In the genomic region with DNA sequence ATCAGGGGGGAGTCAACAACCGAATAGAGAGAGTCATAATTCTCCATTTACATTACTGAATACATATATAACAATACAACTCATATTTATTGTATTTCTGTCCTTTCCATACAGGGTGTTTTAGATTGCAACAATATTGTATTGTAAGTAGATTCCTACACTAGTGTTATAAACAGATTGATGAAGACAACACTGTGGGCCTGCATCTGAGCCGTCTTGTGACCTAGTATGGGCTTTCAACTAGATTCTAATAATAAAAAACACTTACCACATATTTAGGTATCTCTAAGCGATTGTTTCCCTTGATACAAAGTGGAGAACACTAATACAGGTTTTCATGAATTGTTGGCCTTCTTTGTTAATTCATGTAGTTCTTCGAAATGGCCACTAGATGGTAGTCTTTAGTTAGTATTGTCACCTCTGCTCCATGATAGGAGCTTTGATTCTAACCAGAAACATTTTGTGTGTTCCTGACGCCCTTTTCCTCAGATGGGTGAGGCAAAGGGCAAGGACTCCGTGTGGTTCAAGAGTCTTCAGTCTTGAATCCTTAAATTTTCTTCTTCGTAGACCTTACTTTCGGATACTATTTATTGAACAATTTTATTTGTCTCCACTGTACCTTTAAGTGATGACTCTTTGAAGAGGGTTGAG, we compare ENCODE assay signal across 8 mouse cellular contexts.
DNase-seq lines count a peak whose midpoint lies in the region; ATAC-seq and TF ChIP-seq lines count a peak whose summit lies in the region.

No protein-coding gene starts in this region.

- no peak for DNase-seq in cerebellum, postnatal 4 days (ENCODE audit: low spot score in 2 of 2)
- peak; percentile 80 for DNase-seq in embryo, embryonic 10 days (ENCODE audit: low spot score)
- DNase-seq in neural tube, embryonic 10.5 days (ENCODE audit: extremely low spot score, low spot score), result peak; percentile 10
- DNase-seq in urinary bladder, postnatal 25 days (ENCODE audit: low spot score), result no peak

- H3K4me3 ChIP-seq in E14TG2a.4 (replicated peaks; ENCODE audit: low read length), result no peak overlapping the region
- peak overlapping the region; percentile 48 for H3K4me3 ChIP-seq in heart, embryonic 16.5 days (ENCODE audit: low read length)
- H3K4me3 ChIP-seq in liver, embryonic 12.5 days, result peak overlapping the region; percentile 17; the same call in 1 of the 2 replicates

- peak; percentile 86 for ATAC-seq in cerebellum, adult (ENCODE audit: insufficient number of reproducible peaks, low FRiP score, low TSS enrichment)
- ATAC-seq in heart, embryonic 16.5 days (replicated peaks; ENCODE audit: extremely low read depth, insufficient read depth, low FRiP score), result peak; percentile 34; the same call in 1 of the 2 replicates
- ATAC-seq in liver, embryonic 12.5 days, result no peak

- peak; percentile 45 for TF ChIP-seq CTCF in E14TG2a.4 (conservative IDR thresholded peaks at IDR 0.05; ENCODE audit: low read length)

- no peaks in the 10 kb centered on the region for H3K36me3 ChIP-seq in E14TG2a.4 (ENCODE audit: insufficient read depth, low read length)
- H3K36me3 ChIP-seq in heart, embryonic 16.5 days (ENCODE audit: control insufficient read depth, insufficient read depth), result no peaks in the 10 kb centered on the region
- no peaks in the 10 kb centered on the region for H3K36me3 ChIP-seq in liver, embryonic 12.5 days

- H3K9me3 ChIP-seq in E14TG2a.4 (ENCODE audit: low read length), result peaks cover 11% of the 10 kb centered on the region; the same call in 1 of the 2 replicates
- H3K9me3 ChIP-seq in heart, embryonic 16.5 days (replicated peaks; ENCODE audit: control insufficient read depth, low read length), result no peaks in the 10 kb centered on the region
- H3K9me3 ChIP-seq in liver, embryonic 12.5 days (replicated peaks), result no peaks in the 10 kb centered on the region

- H3K9ac ChIP-seq in heart, embryonic 16.5 days (ENCODE audit: low read length), result peak overlapping the region; percentile 54
- no peak overlapping the region for H3K9ac ChIP-seq in liver, embryonic 12.5 days

- peak overlapping the region; percentile 78 for H3K4me2 ChIP-seq in heart, embryonic 16.5 days (ENCODE audit: low read depth, low read length)
- peak overlapping the region; percentile 50 for H3K4me2 ChIP-seq in liver, embryonic 12.5 days

- no peaks in the 10 kb centered on the region for H3K27me3 ChIP-seq in E14TG2a.4 (ENCODE audit: insufficient read depth, low read length)
- H3K27me3 ChIP-seq in heart, embryonic 16.5 days (ENCODE audit: control insufficient read depth, insufficient read depth, low read length), result no peaks in the 10 kb centered on the region
- no peaks in the 10 kb centered on the region for H3K27me3 ChIP-seq in liver, embryonic 12.5 days (replicated peaks)

- no peak overlapping the region for H3K27ac ChIP-seq in heart, embryonic 16.5 days (ENCODE audit: low read length)
- H3K27ac ChIP-seq in liver, embryonic 12.5 days, result no peak overlapping the region

- 17% methylated on average over 8 of the region's 8 CpGs for WGBS in heart, embryonic 16.5 days
- 15% methylated on average over 8 of the region's 8 CpGs for WGBS in liver, embryonic 12.5 days (ENCODE audit: insufficient replicate concordance)

- peaks cover 35% of the 10 kb centered on the region for H3K4me1 ChIP-seq in E14TG2a.4 (replicated peaks; ENCODE audit: low read depth, low read length)
- peaks cover 12% of the 10 kb centered on the region; the same call in 1 of the 2 replicates for H3K4me1 ChIP-seq in heart, embryonic 16.5 days (ENCODE audit: control insufficient read depth, insufficient read depth, low read length)
- H3K4me1 ChIP-seq in liver, embryonic 12.5 days, result peaks cover 30% of the 10 kb centered on the region

Comparison
In these comparisons a context has a peak if more than half of its experiments do, and no peak if none do; other contexts are left out.
1. DNase-seq: peak in embryo, embryonic 10 days (single experiment) and neural tube, embryonic 10.5 days (single experiment); none in cerebellum, postnatal 4 days (0 of 2) and urinary bladder, postnatal 25 days (single experiment).